Comparison of ENCODE assay signal across 10 mouse cellular contexts in genomic region chrX:142526953-142527352, GRCm38 (mm10).
A peak's percentile ranks its signal among the peaks of the same experiment; 100 is the strongest.
DNase-seq lines count a peak whose midpoint lies in the region; ATAC-seq lines count a peak whose summit lies in the region.
"Had no signal": no experiment of that assay in that cellular context is flagged by ENCODE, and none has a peak within 500 bp of the region (broad histone marks: within the 10 kb centered on the region; RNA-seq: fewer than 3 reads in every experiment).

No protein-coding gene starts in this region.

- no peaks in the 10 kb centered on the region for H3K4me1 ChIP-seq in heart, embryonic 12.5 days (replicated peaks)
- H3K4me1 ChIP-seq: heart, embryonic 13.5 days; lung, embryonic 15.5 days had no signal

- no peaks in the 10 kb centered on the region for H3K27me3 ChIP-seq in heart, embryonic 12.5 days (replicated peaks)
- H3K27me3 ChIP-seq: lung, embryonic 15.5 days had no signal

- H3K4me3 ChIP-seq in heart, embryonic 12.5 days = no peak overlapping the region
- H3K4me3 ChIP-seq: heart, embryonic 13.5 days; lung, embryonic 15.5 days had no signal

- H3K36me3 ChIP-seq in heart, embryonic 12.5 days = no peaks in the 10 kb centered on the region
- H3K36me3 ChIP-seq: heart, embryonic 13.5 days; lung, embryonic 15.5 days had no signal

- H3K9ac ChIP-seq in heart, embryonic 12.5 days = no peak overlapping the region
- H3K9ac ChIP-seq: heart, embryonic 13.5 days; lung, embryonic 15.5 days had no signal

- H3K27ac ChIP-seq in heart, embryonic 12.5 days (ENCODE audit: poor library complexity, severe bottlenecking) = no peak overlapping the region
- H3K27ac ChIP-seq: heart, embryonic 13.5 days; lung, embryonic 15.5 days had no signal

- no peak for ATAC-seq in heart, embryonic 12.5 days (ENCODE audit: insufficient number of reproducible peaks, low FRiP score)
- ATAC-seq in common myeloid progenitor, adult 5-6 weeks (replicated peaks; ENCODE audit: low read depth, poor library complexity, severe bottlenecking) = 0 out of 2 replicates have a peak, but pooled peaks have one; percentile 32

- H3K4me2 ChIP-seq in heart, embryonic 12.5 days = no peak overlapping the region
- H3K4me2 ChIP-seq: heart, embryonic 13.5 days; lung, embryonic 15.5 days had no signal

- peak; percentile 36 for DNase-seq in heart, postnatal 4 days
- peak; percentile 3 to 12 for DNase-seq in spleen, postnatal 36 days (ENCODE audit: low spot score in 2 of 2)
- no peak for DNase-seq in spleen, adult 12 weeks (ENCODE audit: low spot score)
- DNase-seq in mesoderm, embryonic 11.5 days (ENCODE audit: low read depth, low spot score) = peak; percentile 6
- DNase-seq in ovary, postnatal 10 days (ENCODE audit: low spot score) = no peak
- DNase-seq in ovary, postnatal 14 days (ENCODE audit: low spot score) = no peak

- H3K9me3 ChIP-seq in heart, embryonic 12.5 days (replicated peaks) = no peaks in the 10 kb centered on the region
- H3K9me3 ChIP-seq: heart, embryonic 13.5 days; lung, embryonic 15.5 days had no signal

- WGBS in heart, embryonic 12.5 days = 28% methylated on average over 1 of the region's 1 CpGs

Comparison
In these comparisons a context has a peak if more than half of its experiments do, and no peak if none do; other contexts are left out.
1. DNase-seq: peak in heart, postnatal 4 days (single experiment), spleen, postnatal 36 days (2 of 2) and mesoderm, embryonic 11.5 days (single experiment); none in spleen, adult 12 weeks (single experiment), ovary, postnatal 10 days (single experiment) and ovary, postnatal 14 days (single experiment).